Mouse (Mus musculus) stomach, embryonic 14.5 days (tissue): ENCODE results near the gene Itih4. TPM values are rescaled to one million over a fixed set of nuclear protein-coding genes. Genes with fewer than 3 reads are reported as not detected.
A peak's percentile ranks its signal among the peaks of the same experiment; 100 is the strongest.

ENCODE experiments used
- ATAC-seq: fragments of 200-750 bp; cut with Nextera tagmentation; 2 replicates; pipeline ENCODE4 v1.8.0; 2017; ENCODE audit warnings: low read depth, moderate TSS enrichment; ENCODE audit not compliant: insufficient number of reproducible peaks, insufficient read depth, low FRiP score
- H3K27ac ChIP-seq: fragments of 300-500 bp; sonication (generic); 2 replicates; pipeline ENCODE4 v1.5.1; 2014; ENCODE audit warnings: mild to moderate bottlenecking, low read length, moderate library complexity, mixed read lengths
- H3K27me3 ChIP-seq: fragments of 300-500 bp; sonication (generic); 2 replicates; pipeline ENCODE4 v1.6.1; 2014; ENCODE audit warnings: low read length, control low read depth, mixed read lengths; ENCODE audit not compliant: control insufficient read depth, insufficient read depth
- H3K36me3 ChIP-seq: fragments of 300-500 bp; sonication (generic); 2 replicates; pipeline ENCODE4 v1.6.1; 2014; ENCODE audit warnings: mild to moderate bottlenecking, control low read depth, low read length, moderate library complexity, mixed read lengths; ENCODE audit not compliant: control insufficient read depth, insufficient read depth
- H3K4me1 ChIP-seq: fragments of 300-500 bp; sonication (generic); 2 replicates; pipeline ENCODE4 v1.6.1; 2014; ENCODE audit warnings: low read length, control low read depth, mixed read lengths; ENCODE audit not compliant: control insufficient read depth, insufficient read depth
- H3K4me2 ChIP-seq: fragments of 300-500 bp; sonication (generic); replicated peaks from 2 replicates; pipeline ENCODE4 v1.6.1; 2014; ENCODE audit warnings: low read depth, low read length, control low read depth
- H3K4me3 ChIP-seq: fragments of 300-500 bp; sonication (generic); 2 replicates; pipeline ENCODE4 v1.5.1; 2014; ENCODE audit warnings: low read depth, low read length, control low read depth
- H3K9ac ChIP-seq: fragments of 300-500 bp; sonication (generic); replicated peaks from 2 replicates; pipeline ENCODE4 v1.6.1; 2014; ENCODE audit warnings: low read depth, mild to moderate bottlenecking, control low read depth, low read length, moderate library complexity, mixed read lengths
- H3K9me3 ChIP-seq: fragments of 300-500 bp; sonication (generic); 2 replicates; pipeline ENCODE4 v1.6.1; 2016; ENCODE audit warnings: low read depth, low read length, control low read depth; ENCODE audit not compliant: control insufficient read depth
- WGBS: fragments of 180-500 bp; shearing (Covaris S2); extraction: QIAGEN DNeasy Blood & Tissue Kit; methylation state at CpG from one replicate; pipeline ENCODE4 v1.1.7; 2014; 5-methylcytosine and 5-hydroxymethylcytosine counted together
- polyA plus RNA-seq: library from polyadenylated mRNA; unstranded; fragments of >200 nt; fragmentation: Nextera tagmentation; extraction: Ambion mirVana; gene quantifications from 2 replicates; pipeline ENCODE4 v1.2.1, GENCODE M21; 2014

Gene Itih4
- polyA plus RNA-seq, 1 experiment from 2014 or later, result 0.22 TPM

DNA sequence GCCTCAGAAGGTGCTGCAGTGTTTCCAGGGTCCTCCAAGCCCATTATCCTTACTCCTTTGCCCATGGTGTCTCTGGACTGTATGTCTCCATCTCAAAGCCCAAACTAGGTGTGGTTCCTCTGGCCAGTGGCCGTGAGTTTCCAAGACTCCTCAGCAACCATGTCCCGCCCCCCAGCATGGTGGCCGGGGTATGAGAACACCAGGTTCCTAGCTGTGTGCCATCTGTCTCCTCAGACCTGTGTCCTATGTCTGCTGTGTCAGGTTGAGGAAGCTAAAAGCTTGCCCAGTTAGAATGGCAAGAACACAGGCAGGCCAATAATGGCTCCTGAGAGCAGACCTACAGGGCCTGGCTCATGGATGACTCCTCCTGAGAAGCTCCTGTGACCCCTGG, 4.6 kb upstream of the Itih4 start:
- ATAC-seq, result no peak
- Histone ChIP-seq H3K4me2 (no peak overlapping the region), H3K36me3 (peaks cover 3% of the 10 kb centered on the region; the same call in 1 of the 2 replicates), H3K27ac (no peak overlapping the region), H3K4me3 (no peak overlapping the region), H3K27me3 (no peaks in the 10 kb centered on the region), H3K4me1 (peaks cover 12% of the 10 kb centered on the region), H3K9me3 (no peaks in the 10 kb centered on the region), H3K9ac (no peak overlapping the region)
- 85% methylated on average over 3 of the region's 3 CpGs for WGBS

DNA sequence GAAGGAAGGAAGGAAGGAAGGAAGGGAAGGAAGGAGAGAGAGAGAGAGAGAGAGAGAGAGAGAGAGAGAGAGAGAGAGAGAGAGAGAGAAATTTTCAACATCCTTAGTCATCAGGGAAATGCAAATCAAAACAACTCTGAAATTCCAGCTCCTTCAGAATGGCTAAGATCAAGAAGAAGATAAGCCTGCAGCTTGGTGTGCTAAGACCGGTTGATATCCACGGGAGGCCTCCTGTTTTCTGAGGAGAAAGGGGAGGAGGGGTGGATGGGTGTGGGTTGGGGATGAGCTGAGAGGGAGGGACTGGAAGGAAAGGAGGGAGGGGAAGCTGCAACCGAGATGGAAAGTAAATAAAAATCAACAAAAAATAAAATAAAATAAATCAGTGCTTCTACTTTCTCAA, 978 bp upstream of the Itih4 start:
- Histone ChIP-seq H3K9ac (no peak overlapping the region), H3K36me3 (no peaks in the 10 kb centered on the region), H3K9me3 (no peaks in the 10 kb centered on the region), H3K4me3 (no peak overlapping the region), H3K4me1 (peaks cover 7% of the 10 kb centered on the region; the same call in 1 of the 2 replicates), H3K4me2 (no peak overlapping the region), H3K27ac (no peak overlapping the region), H3K27me3 (no peaks in the 10 kb centered on the region)
- 15% methylated on average over 3 of the region's 3 CpGs for WGBS
- ATAC-seq, result no peak

DNA sequence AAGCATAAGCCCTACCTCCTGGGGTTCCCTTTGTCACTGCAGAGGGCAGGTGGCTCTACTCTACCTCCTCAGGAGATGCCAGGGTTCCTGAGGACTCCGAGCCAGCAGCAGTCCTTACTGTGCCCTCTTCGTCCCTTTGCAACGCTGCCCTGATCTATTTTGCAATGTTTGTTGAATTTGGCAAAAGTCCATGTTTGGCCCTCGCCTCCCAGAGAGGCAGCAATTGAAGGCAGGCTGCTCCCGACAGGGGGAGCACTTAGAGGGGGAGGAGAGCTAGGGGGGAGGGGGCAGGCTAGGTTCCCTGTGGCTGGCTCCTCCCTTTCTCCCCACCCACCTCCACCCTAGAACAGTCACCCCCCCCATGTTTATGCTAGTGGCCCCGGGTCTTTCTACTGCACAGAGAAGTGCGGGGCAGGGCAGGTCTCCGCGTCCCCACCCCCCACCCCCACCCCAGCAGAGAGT, 2.0 kb downstream of the Itih4 start:
- no peaks in the 10 kb centered on the region for H3K36me3 ChIP-seq
- H3K9ac ChIP-seq, result no peak overlapping the region; the same call in 1 of the 2 replicates
- no peaks in the 10 kb centered on the region for H3K27me3 ChIP-seq
- peaks cover 7% of the 10 kb centered on the region; the same call in 1 of the 2 replicates for H3K4me1 ChIP-seq
- ATAC-seq, result peak; percentile 56; the same call in 1 of the 2 replicates
- peak overlapping the region; percentile 10 for H3K4me2 ChIP-seq
- H3K27ac ChIP-seq, result no peak overlapping the region
- H3K9me3 ChIP-seq, result no peaks in the 10 kb centered on the region
- H3K4me3 ChIP-seq, result no peak overlapping the region
- WGBS, result 5% methylated on average over 9 of the region's 9 CpGs

DNA sequence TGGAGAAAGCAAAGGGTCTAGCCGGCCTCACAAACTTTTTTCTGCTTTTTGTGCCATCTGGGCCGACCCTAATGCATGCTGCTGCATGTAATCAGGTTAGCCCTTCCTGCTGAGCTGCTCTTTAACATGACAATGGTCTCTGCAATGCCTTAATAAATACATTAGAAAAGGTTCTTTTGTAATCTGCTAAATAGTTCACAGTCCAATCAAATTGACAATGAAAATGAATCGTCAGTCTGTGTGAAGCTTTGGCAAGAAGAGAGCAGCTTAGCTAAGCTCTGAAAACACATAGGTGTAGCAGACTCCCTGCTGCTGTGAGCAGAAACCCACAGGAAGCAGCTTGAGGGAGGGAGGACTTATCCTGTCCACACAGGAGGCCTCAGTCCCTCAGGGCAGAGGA, 13.7 kb downstream of the Itih4 start:
- Histone ChIP-seq H3K27ac (no peak overlapping the region), H3K9me3 (peaks cover 3% of the 10 kb centered on the region; the same call in 1 of the 2 replicates), H3K27me3 (no peaks in the 10 kb centered on the region), H3K4me2 (no peak overlapping the region), H3K9ac (no peak overlapping the region), H3K4me1 (no peaks in the 10 kb centered on the region), H3K36me3 (no peaks in the 10 kb centered on the region), H3K4me3 (no peak overlapping the region)
- 64% methylated on average over 3 of the region's 3 CpGs for WGBS
- ATAC-seq, result no peak

DNA sequence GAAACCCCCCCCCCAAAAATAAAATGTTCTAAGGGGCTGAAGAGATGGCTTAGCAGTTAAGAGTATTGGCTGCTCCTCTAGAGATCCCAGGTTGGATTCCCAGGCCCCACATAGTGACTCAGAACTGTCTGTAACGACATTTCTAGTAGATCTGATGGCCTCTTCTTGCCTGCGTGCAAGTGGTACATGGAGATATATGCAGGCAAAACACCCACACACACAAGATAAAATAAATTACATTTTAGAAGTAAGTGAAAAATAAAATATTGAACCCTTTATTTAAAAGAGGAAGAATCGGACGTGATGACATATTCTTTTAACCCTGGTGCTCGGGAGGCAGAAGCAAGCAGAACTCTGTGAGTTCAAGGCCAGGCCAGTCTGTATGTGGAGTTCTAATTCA, 16.4 kb downstream of the Itih4 start:
- no peak for ATAC-seq
- Histone ChIP-seq H3K4me2 (no peak overlapping the region), H3K9ac (no peak overlapping the region), H3K4me3 (no peak overlapping the region), H3K27me3 (no peaks in the 10 kb centered on the region), H3K4me1 (no peaks in the 10 kb centered on the region), H3K27ac (no peak overlapping the region), H3K36me3 (no peaks in the 10 kb centered on the region), H3K9me3 (peaks cover 3% of the 10 kb centered on the region; the same call in 1 of the 2 replicates)
- WGBS, result 88% methylated on average over 5 of the region's 5 CpGs

DNA sequence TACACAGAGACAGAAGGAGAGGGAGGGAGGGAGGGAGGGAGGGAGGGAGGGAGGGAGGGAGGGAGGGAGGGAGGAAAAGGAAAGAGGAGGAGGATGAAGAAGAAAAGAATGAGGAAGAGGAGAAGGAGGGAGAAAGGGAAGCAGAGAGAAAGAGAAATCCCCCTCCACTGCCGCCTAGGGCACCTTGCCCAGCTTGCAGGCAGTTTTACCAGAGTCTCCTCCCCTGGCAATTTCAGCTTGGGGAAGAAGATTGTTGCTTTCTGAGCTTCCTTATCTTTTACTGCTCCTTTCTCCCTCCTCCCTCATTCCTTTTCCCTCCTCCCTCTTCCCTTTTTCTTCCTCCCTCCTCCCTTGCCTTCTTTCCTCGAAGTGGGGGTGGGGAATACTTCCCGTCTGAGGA, 16.8 kb downstream of the Itih4 start:
- peaks cover 3% of the 10 kb centered on the region; the same call in 1 of the 2 replicates for H3K9me3 ChIP-seq
- 73% methylated on average over 3 of the region's 3 CpGs for WGBS
- H3K4me1 ChIP-seq, result no peaks in the 10 kb centered on the region
- H3K4me2 ChIP-seq, result no peak overlapping the region
- ATAC-seq, result no peak
- no peak overlapping the region for H3K4me3 ChIP-seq
- no peak overlapping the region for H3K27ac ChIP-seq
- no peak overlapping the region for H3K9ac ChIP-seq
- H3K36me3 ChIP-seq, result no peaks in the 10 kb centered on the region
- no peaks in the 10 kb centered on the region for H3K27me3 ChIP-seq

DNA sequence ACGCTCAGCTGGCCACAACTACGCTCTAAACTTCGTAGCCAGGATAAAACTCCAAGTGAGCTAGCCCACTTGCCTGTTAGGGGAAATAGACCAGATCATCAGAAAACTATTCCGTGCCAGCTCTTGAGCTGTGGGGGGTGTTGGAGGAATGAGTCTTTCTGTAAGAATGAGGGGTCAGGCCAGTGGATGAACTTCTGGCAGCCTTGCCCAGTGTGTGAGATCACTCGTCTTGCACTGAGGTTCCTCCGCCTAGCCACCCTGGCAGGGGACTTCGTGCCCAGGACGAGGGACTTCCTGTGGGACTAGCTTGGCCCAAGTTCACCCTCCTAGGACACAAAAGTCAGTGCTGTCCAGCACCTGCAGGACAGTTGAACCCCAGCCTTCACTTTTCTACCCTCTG, 18.0 kb downstream of the Itih4 start:
- H3K4me1 ChIP-seq, result no peaks in the 10 kb centered on the region
- H3K9me3 ChIP-seq, result peaks cover 2% of the 10 kb centered on the region; the same call in 1 of the 2 replicates
- no peak for ATAC-seq
- H3K4me3 ChIP-seq, result no peak overlapping the region
- H3K27me3 ChIP-seq, result no peaks in the 10 kb centered on the region
- H3K36me3 ChIP-seq, result no peaks in the 10 kb centered on the region
- no peak overlapping the region for H3K9ac ChIP-seq
- H3K27ac ChIP-seq, result no peak overlapping the region
- H3K4me2 ChIP-seq, result no peak overlapping the region
- 90% methylated on average over 8 of the region's 8 CpGs for WGBS

DNA sequence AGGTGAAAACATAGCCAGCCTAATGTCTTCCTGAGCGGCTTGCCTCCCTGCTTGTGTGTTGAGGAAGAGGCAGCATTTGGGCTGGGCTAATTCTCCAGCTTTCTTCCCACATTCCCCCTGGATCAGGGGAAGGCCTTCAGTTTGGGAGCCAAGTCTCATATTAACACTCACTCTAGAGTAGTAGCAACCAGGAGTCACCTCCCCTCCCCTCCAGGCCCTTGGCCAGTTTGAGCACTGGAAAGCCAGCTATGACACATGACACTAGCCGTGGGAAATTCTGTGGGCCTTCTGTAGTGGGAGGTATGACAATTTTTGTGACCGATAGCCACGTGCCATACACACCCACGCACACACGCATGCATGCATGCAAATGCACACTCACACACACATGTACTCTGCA, 19.7 kb downstream of the Itih4 start:
- Histone ChIP-seq H3K27ac (no peak overlapping the region), H3K9ac (no peak overlapping the region), H3K36me3 (no peaks in the 10 kb centered on the region), H3K4me2 (no peak overlapping the region), H3K27me3 (no peaks in the 10 kb centered on the region), H3K4me3 (no peak overlapping the region), H3K9me3 (no peaks in the 10 kb centered on the region), H3K4me1 (no peaks in the 10 kb centered on the region)
- 89% methylated on average over 6 of the region's 6 CpGs for WGBS
- no peak for ATAC-seq

DNA sequence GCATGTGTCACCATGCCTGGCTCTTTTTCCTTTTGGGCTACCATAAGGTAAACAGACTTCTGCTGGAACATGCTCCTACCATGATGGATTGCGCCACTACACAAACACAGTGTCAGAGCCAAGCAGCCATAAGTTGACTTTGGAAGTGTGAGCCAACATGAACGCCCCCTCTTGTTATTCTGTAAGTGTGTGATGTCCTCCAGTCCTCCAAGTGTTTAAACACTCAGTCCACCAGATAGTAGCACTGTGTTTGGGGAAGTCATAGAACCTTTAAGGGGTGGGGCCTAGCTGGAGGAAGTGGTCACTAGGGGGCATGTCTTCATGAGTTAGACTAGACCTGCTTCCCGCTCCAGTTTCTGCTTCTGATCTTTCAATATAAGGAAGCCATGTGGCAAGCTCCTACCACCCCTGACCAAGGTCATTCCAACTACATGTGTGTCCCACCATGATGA, 21.6 kb downstream of the Itih4 start:
- Histone ChIP-seq H3K4me1 (no peaks in the 10 kb centered on the region), H3K27me3 (no peaks in the 10 kb centered on the region), H3K27ac (no peak overlapping the region), H3K4me2 (no peak overlapping the region), H3K9ac (no peak overlapping the region), H3K9me3 (no peaks in the 10 kb centered on the region), H3K4me3 (no peak overlapping the region), H3K36me3 (no peaks in the 10 kb centered on the region)
- WGBS, result 40% methylated on average over 3 of the region's 3 CpGs
- peak; percentile 63; the same call in 1 of the 2 replicates for ATAC-seq
